Mouse (Mus musculus) effector memory CD4-positive, alpha-beta T cell, adult 7 months (primary cell): ENCODE results near the gene Abtb1. TPM values are rescaled to one million over a fixed set of nuclear protein-coding genes. Genes with fewer than 3 reads are reported as not detected.

Experiments used
- polyA plus RNA-seq: library from polyadenylated mRNA; unstranded; fragments of 100-300 nt; shearing (Covaris generic); gene quantifications from one replicate; pipeline ENCODE4 v1.2.1, GENCODE M21; 2017

Abtb1 gene
- polyA plus RNA-seq, result 40.7 TPM

GRCm38 (mm10) chr6:88841781-88842689 is at the start of gene Abtb1:
Gene Abtb1 (minus strand): TSS chr6:88841984.

GRCm38 (mm10) chr6:88874868-88875508 is 33.2 kb upstream of the Abtb1 start, which contains the start of gene Podxl2:
Gene Podxl2 (minus strand): TSS chr6:88875044.

Other genes starting within 250 kb of the Abtb1 start
- not detected for gene Kbtbd12, start 204.0 kb downstream of the Abtb1 start, polyA plus RNA-seq
- gene Mgll, start 117.6 kb downstream of the Abtb1 start, polyA plus RNA-seq, result not detected
- 1.1 TPM for gene Podxl2, start 33.1 kb upstream of the Abtb1 start, polyA plus RNA-seq
- gene Mcm2, start 56.8 kb upstream of the Abtb1 start, polyA plus RNA-seq, result 38.9 TPM
- 85.4 TPM for gene Tpra1, start 60.3 kb upstream of the Abtb1 start, polyA plus RNA-seq